Mouse (Mus musculus) midbrain, embryonic 10.5 days (tissue): ENCODE measurements around the gene Rhag. TPM values are rescaled to one million over a fixed set of nuclear protein-coding genes. Genes with fewer than 3 reads are reported as not detected.

Source experiments
- DNase-seq: peaks from one replicate; pipeline ENCODE4 v3.0.0-alpha.2; 2017; ENCODE audit warnings: low spot score
- H3K27ac ChIP-seq: fragments of 300-500 bp; sonication (generic); replicated peaks from 2 replicates; pipeline ENCODE4 v1.5.1; 2016; ENCODE audit warnings: mild to moderate bottlenecking
- H3K27me3 ChIP-seq: fragments of 300-500 bp; sonication (generic); 2 replicates; pipeline ENCODE4 v1.6.1; 2016; ENCODE audit warnings: low read depth, mild to moderate bottlenecking; ENCODE audit not compliant: poor library complexity, severe bottlenecking
- H3K36me3 ChIP-seq: fragments of 300-500 bp; sonication (generic); 2 replicates; pipeline ENCODE4 v1.6.1; 2016; ENCODE audit warnings: mild to moderate bottlenecking, moderate library complexity
- H3K4me1 ChIP-seq: fragments of 300-500 bp; sonication (generic); 2 replicates; pipeline ENCODE4 v1.6.1; 2016
- H3K4me3 ChIP-seq: fragments of 300-500 bp; sonication (generic); 2 replicates; pipeline ENCODE4 v1.5.1; 2016; ENCODE audit warnings: mild to moderate bottlenecking, moderate library complexity
- H3K9me3 ChIP-seq: fragments of 300-500 bp; sonication (generic); replicated peaks from 2 replicates; pipeline ENCODE4 v1.6.1; 2016; ENCODE audit warnings: mild to moderate bottlenecking
- WGBS: fragments of 180-500 bp; shearing (Covaris S2); methylation state at CpG from one replicate; pipeline ENCODE4 v1.1.7; 2016; 5-methylcytosine and 5-hydroxymethylcytosine counted together
- polyA plus RNA-seq: library from polyadenylated mRNA; unstranded; fragments of >200 nt; fragmentation: Nextera tagmentation; extraction: Ambion mirVana; gene quantifications from 2 replicates; pipeline ENCODE4 v1.2.1, GENCODE M21; 2016

The Rhag gene
- 5.6 and 5.9 TPM in 2 replicates for polyA plus RNA-seq

DNA sequence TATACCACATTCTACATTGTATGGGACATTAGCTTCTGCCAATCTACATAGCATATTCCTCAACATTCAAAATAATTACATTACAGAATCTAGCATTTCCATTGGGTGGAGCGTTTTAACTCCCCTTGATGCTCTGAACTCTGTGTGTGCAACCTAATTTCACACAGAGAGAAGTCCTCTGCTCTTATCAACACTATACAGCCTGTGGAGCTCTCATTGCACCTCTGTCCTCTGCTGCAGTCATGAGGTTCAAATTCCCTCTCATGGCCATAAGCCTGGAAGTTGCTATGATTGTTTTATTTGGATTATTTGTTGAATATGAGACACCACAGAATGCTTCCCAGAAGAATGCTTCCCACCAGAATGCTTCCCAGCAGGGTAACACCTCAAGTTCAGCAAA, at the start of gene Rhag:
TSS of gene Rhag (plus strand) at position 193 of the 400 bp plus-strand sequence.
- Histone ChIP-seq H3K27ac (no peak within 1 kb of the TSS), H3K36me3 (no peaks in the 10 kb centered on the region), H3K9me3 (no peaks in the 10 kb centered on the region), H3K4me1 (no peaks in the 10 kb centered on the region), H3K27me3 (no peaks in the 10 kb centered on the region), H3K4me3 (no peak within 1 kb of the TSS)
- DNase-seq: no peak
- WGBS: 60% methylated on average over 1 of the region's 1 CpGs

DNA sequence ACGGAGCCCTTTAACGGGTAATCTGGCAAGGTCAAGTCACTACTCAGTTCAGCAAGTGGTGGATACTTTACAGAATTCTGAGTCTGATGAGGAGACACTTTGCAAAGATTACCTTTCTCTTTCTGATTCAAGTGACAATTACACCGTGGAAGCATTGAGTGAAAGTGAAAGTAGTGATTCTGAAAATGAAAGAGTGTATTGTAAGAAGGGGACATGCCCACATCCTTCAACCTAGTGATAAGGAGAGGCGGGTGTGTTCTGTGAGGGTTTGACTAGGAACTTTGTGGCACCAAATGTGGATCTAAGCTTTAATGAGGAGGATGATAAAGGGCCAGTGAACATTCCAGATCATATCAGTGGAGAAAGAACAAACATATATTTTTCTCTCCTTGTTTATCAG, 47.3 kb upstream of the Rhag start:
- WGBS: 81% methylated on average over 4 of the region's 4 CpGs
- H3K27ac ChIP-seq: no peak overlapping the region
- H3K4me3 ChIP-seq: no peak overlapping the region
- H3K27me3 ChIP-seq: no peaks in the 10 kb centered on the region
- no peak for DNase-seq
- H3K36me3 ChIP-seq: no peaks in the 10 kb centered on the region
- no peaks in the 10 kb centered on the region for H3K4me1 ChIP-seq
- H3K9me3 ChIP-seq: no peaks in the 10 kb centered on the region

DNA sequence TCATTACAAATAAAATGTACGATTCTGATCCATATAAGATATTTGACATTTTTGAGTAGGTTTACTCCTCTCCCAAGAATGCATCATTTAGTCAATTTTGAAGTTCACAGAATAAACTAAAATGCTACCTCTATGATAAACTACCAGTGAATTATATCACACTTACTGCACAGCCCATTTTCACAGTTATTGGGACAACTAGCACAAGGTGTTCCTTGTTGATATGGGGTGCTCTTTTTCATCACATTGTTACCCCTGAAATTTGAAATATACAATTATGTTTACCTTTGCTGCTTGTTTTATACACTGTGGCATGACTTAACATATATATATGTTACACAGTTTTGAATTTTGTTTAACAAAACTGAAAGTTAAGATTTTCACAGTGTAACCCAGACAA, 43.8 kb upstream of the Rhag start:
- Histone ChIP-seq H3K9me3 (no peaks in the 10 kb centered on the region), H3K27ac (no peak overlapping the region), H3K27me3 (no peaks in the 10 kb centered on the region), H3K36me3 (no peaks in the 10 kb centered on the region), H3K4me1 (no peaks in the 10 kb centered on the region), H3K4me3 (no peak overlapping the region)
- DNase-seq: no peak
- 81% methylated on average over 1 of the region's 1 CpGs for WGBS

DNA sequence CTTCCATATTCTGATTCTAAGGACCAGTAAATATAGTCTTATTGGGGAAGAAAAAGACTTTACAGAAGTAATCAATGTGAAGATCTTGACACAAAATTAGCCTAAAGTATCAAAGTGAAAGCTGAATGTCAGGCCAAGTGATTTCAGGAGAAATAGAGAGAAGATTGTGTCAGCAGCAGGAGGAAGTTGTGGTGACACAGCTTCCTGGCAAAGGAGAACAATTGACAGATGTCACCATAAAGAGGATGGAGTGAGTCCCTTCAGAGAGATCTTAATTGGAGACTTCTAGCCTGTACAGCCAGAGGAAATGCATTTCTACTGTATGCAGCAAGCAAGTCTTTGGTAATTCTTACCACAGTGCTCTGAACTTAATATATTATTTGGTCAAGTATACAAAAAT, 21.0 kb upstream of the Rhag start:
- DNase-seq: no peak
- H3K4me1 ChIP-seq: no peaks in the 10 kb centered on the region
- H3K36me3 ChIP-seq: no peaks in the 10 kb centered on the region
- no peak overlapping the region for H3K4me3 ChIP-seq
- H3K9me3 ChIP-seq: no peaks in the 10 kb centered on the region
- H3K27ac ChIP-seq: no peak overlapping the region
- no peaks in the 10 kb centered on the region for H3K27me3 ChIP-seq

DNA sequence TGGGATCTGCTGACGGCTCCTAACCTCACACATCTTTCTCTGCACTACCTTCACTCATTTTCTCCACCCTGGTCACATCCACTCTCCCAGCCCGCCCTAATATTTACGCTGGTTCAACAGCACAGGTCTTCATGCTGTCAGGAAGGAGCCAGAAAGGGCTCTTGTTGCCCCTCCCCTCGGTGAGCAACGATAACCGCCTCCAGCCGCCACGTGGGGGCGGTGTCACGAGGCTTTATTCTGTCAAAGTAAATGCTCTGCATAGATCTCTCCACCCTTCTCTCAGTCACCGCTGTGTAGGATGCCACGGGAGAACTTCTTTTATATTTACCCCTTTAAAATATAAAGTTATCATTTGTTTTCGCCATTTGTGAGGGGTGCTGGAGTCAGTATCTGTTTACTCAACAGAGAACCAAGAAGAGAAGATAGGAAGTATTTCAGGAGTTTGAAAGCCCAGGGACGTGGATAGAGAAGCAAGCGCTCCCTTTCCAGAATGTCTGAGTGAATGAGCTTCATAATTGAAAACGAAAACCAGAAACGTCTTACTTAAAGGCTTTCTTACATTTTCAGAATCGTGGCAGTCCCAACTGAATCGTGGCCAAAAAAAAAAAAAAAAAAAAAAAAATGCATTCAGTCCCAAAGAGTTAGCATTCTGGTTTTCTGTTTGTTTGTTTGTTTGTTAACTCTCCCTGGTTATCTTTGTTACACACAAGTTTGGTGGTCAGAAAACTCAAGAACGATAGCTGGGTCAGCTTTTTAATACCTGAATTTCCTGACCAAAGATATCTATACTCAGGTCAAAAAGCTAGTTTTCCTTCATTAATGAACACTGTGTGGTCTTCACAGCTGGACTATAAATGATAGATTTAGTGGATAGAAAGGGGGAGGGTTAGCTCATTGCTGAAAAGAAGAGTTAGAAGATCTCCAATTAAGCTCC, 16.7 kb upstream of the Rhag start:
- no peaks in the 10 kb centered on the region for H3K27me3 ChIP-seq
- no peaks in the 10 kb centered on the region for H3K36me3 ChIP-seq
- 58% methylated on average over 20 of the region's 20 CpGs for WGBS
- no peak for DNase-seq
- H3K9me3 ChIP-seq: no peaks in the 10 kb centered on the region
- H3K27ac ChIP-seq: no peak overlapping the region
- H3K4me3 ChIP-seq: no peak overlapping the region
- no peaks in the 10 kb centered on the region for H3K4me1 ChIP-seq

DNA sequence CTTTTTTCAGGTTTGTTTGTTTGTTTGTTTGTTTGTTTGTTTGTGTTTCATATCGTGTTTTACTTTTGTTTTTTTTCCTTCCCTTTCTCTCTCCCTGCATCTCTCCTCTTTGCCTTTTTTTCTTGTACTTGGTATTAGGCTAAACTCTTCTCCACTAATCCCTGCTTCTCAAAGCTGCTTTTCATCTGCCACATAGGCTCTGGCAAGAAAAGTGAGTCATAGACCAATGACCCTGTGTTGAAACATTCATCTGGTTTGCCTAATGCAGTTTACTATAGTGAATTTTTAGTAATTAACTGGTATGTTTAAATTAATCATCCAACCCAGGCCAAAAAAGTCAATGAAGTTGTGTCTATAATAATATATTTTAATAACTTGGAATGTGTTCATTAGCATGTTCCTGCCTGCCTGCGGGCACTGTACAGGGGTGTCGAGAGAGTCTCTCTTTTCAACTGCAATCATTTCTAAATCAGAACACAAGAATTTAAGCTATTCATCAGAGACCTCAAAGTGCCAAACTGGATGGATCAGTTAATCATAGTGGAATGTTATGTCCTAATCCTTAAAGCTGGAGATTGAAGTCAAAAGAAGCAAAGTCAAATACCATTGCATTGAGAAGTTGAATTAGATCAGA, 8.1 kb upstream of the Rhag start:
- H3K27me3 ChIP-seq: no peaks in the 10 kb centered on the region
- H3K36me3 ChIP-seq: no peaks in the 10 kb centered on the region
- DNase-seq: no peak
- WGBS: 92% methylated on average over 3 of the region's 3 CpGs
- H3K4me3 ChIP-seq: no peak overlapping the region
- no peaks in the 10 kb centered on the region for H3K4me1 ChIP-seq
- no peak overlapping the region for H3K27ac ChIP-seq
- H3K9me3 ChIP-seq: no peaks in the 10 kb centered on the region

DNA sequence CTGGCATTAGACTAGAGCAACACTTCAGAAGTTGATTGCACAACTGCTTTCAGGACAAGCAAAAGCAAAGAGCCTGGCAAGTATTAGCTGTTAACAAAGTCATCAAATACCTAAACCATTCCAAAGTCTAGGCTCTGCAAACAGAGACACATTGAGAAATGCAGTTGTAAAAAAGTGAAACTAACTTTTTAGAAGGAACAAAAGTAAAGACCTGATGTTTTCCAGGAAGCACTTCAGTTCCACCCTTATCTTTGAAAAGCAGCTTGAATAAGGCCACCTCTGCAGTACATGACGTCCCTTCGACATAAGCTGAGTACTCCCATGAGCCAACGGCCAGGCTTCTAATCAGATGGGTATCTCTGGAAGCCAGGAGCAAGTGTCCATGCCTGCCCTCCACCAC, 4.4 kb upstream of the Rhag start:
- Histone ChIP-seq H3K9me3 (no peaks in the 10 kb centered on the region), H3K4me3 (no peak overlapping the region), H3K27me3 (no peaks in the 10 kb centered on the region), H3K4me1 (no peaks in the 10 kb centered on the region), H3K27ac (no peak overlapping the region), H3K36me3 (no peaks in the 10 kb centered on the region)
- DNase-seq: no peak
- WGBS: 73% methylated on average over 3 of the region's 3 CpGs

DNA sequence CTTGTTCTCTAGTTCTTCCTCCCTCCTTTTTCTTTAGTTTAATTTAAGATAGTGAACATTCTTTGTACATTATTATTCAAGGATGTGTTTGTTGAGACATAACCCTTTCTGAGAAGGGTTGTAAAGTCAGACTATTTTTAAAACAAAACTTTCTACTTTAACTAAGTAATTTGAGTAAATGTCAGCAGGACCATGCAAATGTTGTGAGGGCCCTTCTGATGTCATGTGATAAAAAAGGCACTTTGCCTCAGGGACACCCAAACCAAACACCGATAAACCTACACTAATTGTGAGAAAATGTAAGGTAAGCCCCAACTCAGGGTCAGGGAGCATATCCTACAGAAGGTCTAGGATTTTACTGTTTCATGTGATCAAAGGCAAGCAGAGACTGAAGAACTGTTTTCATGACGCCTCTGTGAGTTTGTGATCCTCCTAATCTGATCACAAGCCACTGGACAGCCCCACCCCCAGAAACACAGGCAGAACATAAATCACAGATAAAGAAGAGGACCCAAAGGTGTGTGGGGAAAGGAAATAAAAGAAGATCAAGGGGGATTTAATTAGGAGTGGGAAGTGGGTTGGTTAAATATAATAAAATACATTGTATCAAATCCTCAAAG, 3.9 kb upstream of the Rhag start, which contains the start of gene Crisp2:
TSS of gene Crisp2 (minus strand) at position 51 of the 620 bp plus-strand sequence.
- H3K4me1 ChIP-seq: no peaks in the 10 kb centered on the region
- H3K36me3 ChIP-seq: no peaks in the 10 kb centered on the region
- no peak within 1 kb of the TSS for H3K4me3 ChIP-seq
- no peak for DNase-seq
- H3K27me3 ChIP-seq: no peaks in the 10 kb centered on the region
- no peak within 1 kb of the TSS for H3K27ac ChIP-seq
- 55% methylated on average over 2 of the region's 2 CpGs for WGBS
- no peaks in the 10 kb centered on the region for H3K9me3 ChIP-seq

DNA sequence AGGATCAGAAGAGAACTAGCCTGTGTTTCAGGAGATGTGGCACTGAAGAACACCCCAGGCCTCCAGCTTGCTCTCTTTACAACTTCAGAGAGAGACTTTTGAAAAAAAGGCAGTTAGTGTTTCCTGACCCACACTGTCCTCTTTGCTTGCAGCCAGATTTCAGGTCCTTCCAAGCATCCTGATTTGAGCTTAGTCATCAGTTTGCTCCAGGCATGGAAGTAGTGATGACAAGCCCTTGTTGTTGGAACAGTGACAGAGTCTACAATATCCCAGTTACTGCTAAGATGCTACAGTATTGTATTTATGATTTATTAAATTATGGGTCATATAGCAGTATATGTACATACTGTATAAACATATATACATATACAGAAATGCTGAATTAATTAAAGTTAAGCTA, 2.9 kb upstream of the Rhag start:
- no peaks in the 10 kb centered on the region for H3K36me3 ChIP-seq
- DNase-seq: no peak
- no peak overlapping the region for H3K4me3 ChIP-seq
- H3K4me1 ChIP-seq: no peaks in the 10 kb centered on the region
- H3K27me3 ChIP-seq: no peaks in the 10 kb centered on the region
- H3K9me3 ChIP-seq: no peaks in the 10 kb centered on the region
- no peak overlapping the region for H3K27ac ChIP-seq

DNA sequence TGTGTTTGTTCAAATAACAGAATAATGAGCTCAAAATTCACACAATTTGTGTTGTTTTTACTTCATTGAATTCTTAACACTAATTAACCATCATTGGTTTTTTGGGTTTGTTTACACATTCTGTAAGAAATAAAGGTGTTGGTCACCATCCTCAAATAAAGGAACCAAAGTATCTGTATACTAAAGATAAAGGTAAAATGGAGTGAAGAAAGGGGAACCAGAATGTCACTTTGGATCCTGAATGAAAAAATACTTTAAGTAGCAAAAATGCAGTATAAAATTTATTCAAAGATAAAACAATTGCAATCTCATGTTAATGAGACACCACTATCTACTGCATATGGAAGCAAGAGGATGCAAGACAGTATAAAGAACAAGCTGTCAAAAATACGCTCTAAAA, 634 bp downstream of the Rhag start:
- Histone ChIP-seq H3K27ac (no peak overlapping the region), H3K36me3 (no peaks in the 10 kb centered on the region), H3K4me1 (no peaks in the 10 kb centered on the region), H3K9me3 (no peaks in the 10 kb centered on the region), H3K27me3 (no peaks in the 10 kb centered on the region), H3K4me3 (no peak overlapping the region)
- 89% methylated on average over 1 of the region's 1 CpGs for WGBS
- no peak for DNase-seq

DNA sequence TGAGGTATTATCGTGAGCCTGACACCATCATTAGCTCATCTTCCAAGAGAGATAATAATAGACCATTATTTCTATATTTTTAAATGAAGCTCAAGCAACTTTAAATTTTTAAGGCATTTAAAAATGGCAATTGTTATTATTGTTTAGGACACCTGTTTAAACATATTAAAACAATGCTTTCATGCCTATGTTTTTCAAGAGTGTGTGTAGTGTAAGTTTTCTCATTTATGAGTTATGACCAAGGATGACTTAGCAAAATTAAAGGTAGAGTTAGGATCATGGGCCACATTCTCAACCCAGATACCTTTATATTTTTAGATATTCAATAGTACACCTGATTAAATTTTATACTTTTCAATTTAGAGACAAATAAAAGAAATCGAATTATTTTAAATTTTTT, 1.3 kb downstream of the Rhag start:
- Histone ChIP-seq H3K27ac (no peak overlapping the region), H3K4me1 (no peaks in the 10 kb centered on the region), H3K9me3 (no peaks in the 10 kb centered on the region), H3K36me3 (no peaks in the 10 kb centered on the region), H3K4me3 (no peak overlapping the region), H3K27me3 (no peaks in the 10 kb centered on the region)
- no peak for DNase-seq
- 83% methylated on average over 2 of the region's 2 CpGs for WGBS

DNA sequence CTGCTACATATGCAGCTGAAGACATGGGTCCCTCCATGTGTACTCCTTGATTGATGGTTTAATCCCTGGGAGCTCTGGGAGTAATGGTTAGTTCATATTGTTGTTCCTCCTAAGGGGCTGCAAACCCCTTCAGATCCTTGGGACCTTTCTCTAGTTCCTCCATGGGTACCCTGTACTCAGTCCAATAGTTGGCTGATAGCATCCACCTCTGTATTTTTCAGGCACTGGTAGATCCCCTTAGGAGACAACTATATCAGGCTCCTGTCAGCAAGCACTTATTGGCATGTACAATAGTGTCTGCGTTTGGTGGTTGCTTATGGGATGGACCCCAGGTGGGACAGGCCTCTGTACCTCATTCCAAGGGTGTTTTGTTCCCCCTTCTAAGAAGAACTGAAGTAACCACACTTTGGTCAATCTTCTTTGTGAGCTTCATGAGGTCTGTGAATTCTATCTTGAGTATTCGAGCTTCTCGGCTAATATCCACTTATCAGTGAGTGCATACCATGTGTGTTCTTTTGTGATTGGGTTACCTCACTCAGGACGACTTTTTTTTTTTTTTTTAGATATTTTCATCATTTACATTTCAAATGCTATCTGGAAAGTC, 6.5 kb downstream of the Rhag start:
- Histone ChIP-seq H3K27ac (no peak overlapping the region), H3K9me3 (no peaks in the 10 kb centered on the region), H3K4me3 (no peak overlapping the region), H3K27me3 (no peaks in the 10 kb centered on the region), H3K36me3 (no peaks in the 10 kb centered on the region), H3K4me1 (no peaks in the 10 kb centered on the region)
- 86% methylated on average over 4 of the region's 4 CpGs for WGBS
- no peak for DNase-seq

DNA sequence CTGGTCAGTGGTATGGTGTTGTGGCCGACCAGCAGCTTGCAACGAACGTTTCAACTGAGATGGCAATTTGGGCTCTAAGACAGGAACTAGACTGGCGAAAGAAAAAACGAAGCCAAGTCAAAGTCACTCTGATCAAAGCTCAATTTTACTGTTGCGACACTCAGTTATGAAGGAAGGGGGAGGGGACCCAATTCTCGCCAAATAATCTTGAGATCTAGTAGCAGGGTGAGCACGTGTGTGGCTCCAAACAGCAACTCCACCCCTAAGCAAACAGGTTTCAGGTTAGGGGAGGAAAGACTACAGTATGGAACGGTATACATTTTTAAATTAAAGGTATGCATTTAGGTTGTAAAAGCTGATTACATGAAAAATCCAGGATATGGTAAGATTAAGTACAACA, 10.6 kb downstream of the Rhag start:
- Histone ChIP-seq H3K27ac (no peak overlapping the region), H3K36me3 (no peaks in the 10 kb centered on the region), H3K9me3 (no peaks in the 10 kb centered on the region), H3K27me3 (no peaks in the 10 kb centered on the region), H3K4me1 (no peaks in the 10 kb centered on the region), H3K4me3 (no peak overlapping the region)
- WGBS: 92% methylated on average over 9 of the region's 9 CpGs
- DNase-seq: no peak
